Mouse (Mus musculus): Measurements from ENCODE around the gene Tpst1.

DNA sequence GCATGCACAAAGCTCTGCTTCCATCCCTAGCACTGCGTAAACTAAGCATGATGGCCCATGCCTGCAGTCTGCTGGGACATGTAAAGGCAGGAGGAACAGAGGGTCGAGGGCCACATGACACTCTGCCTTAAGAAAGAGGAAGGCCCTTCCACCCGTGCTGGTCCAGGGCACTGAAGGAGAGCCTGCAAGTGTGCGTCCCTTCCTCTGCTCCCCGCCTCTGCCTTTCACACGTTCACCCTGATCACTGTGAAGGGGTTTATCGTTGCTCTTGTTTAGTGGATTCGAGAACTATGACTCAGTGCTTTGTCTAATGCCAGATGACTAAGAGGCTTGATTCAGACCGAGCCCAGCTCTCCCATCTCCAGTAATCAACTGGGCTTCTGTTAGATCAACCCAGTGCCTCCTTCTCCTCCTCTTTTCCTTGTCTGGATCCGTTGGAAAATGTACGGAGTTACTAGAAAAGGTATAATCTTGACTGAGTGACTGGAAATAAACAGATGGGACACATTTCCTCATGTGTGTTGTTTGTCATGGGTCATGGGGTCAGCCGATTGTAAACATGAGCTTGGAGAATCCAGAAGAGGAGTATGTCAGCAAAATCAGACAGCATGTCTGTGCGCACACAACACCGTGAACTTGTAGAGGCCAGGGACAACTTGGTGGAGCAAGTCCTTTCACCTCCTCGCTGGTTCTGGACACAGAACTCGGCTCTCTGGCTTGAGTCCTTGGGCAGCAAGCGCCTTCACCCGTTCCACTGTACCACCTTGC lies 16.7 kb downstream of the Tpst1 start:
- TF ChIP-seq GATA1 (IDR thresholded peaks at IDR 0.05; ENCODE audit: borderline replicate concordance, low read length) (no peak), FLI1 (IDR thresholded peaks at IDR 0.05; ENCODE audit: low read length) (no peak)
